Mouse (Mus musculus): ENCODE results near the gene Kdm2b. TPM values are rescaled to one million over a fixed set of nuclear protein-coding genes. Genes with fewer than 3 reads are reported as not detected.

Gene Kdm2b
- polyA plus RNA-seq, 1 experiment from 2014 or later: 62.5 TPM

GRCm38 (mm10) chr5:122927703-122928102 is 61.9 kb downstream of the Kdm2b start:
- Histone ChIP-seq H3K36me3 (ENCODE audit: insufficient read depth, low read length) (0 out of 2 replicates have a peak, but pooled peaks cover 6% of the 10 kb centered on the region), H3K4me1 (replicated peaks; ENCODE audit: insufficient read depth, low read length) (0 out of 2 replicates have a peak, but pooled peaks cover 4% of the 10 kb centered on the region), H3K27me3 (ENCODE audit: insufficient read depth, low read length) (no peaks in the 10 kb centered on the region), H3K4me2 (ENCODE audit: low read length) (no peak overlapping the region), H3K9ac (ENCODE audit: low read depth, low read length) (no peak overlapping the region), H3K27ac (no peak overlapping the region), H3K9me3 (replicated peaks; ENCODE audit: low read length) (no peaks in the 10 kb centered on the region), H3K4me3 (replicated peaks; ENCODE audit: low read depth, low read length) (no peak overlapping the region)
- 70% methylated on average over 6 of the region's 6 CpGs for WGBS
- ATAC-seq (replicated peaks; ENCODE audit: low FRiP score, low read depth) (0 out of 2 replicates have a peak, but pooled peaks have one; percentile 33), DNase-seq (ENCODE audit: low spot score) (no peak)
- no peak for TF ChIP-seq CTCF (IDR thresholded peaks at IDR 0.05; ENCODE audit: low read depth)

GRCm38 (mm10) chr5:122927092-122927491 is 62.5 kb downstream of the Kdm2b start:
- H3K27me3 ChIP-seq (ENCODE audit: insufficient read depth, low read length): no peaks in the 10 kb centered on the region
- WGBS: 86% methylated on average over 8 of the region's 8 CpGs
- H3K9me3 ChIP-seq (replicated peaks; ENCODE audit: low read length): no peaks in the 10 kb centered on the region
- TF ChIP-seq CTCF (IDR thresholded peaks at IDR 0.05; ENCODE audit: low read depth): no peak
- no peak overlapping the region for H3K4me2 ChIP-seq (ENCODE audit: low read length)
- 0 out of 2 replicates have a peak, but pooled peaks cover 4% of the 10 kb centered on the region for H3K4me1 ChIP-seq (replicated peaks; ENCODE audit: insufficient read depth, low read length)
- H3K4me3 ChIP-seq (replicated peaks; ENCODE audit: low read depth, low read length): no peak overlapping the region
- DNase-seq (ENCODE audit: low spot score) (no peak), ATAC-seq (replicated peaks; ENCODE audit: low FRiP score, low read depth) (no peak)
- 0 out of 2 replicates have a peak, but pooled peaks cover 2% of the 10 kb centered on the region for H3K36me3 ChIP-seq (ENCODE audit: insufficient read depth, low read length)
- H3K27ac ChIP-seq: no peak overlapping the region
- H3K9ac ChIP-seq (ENCODE audit: low read depth, low read length): no peak overlapping the region

GRCm38 (mm10) chr5:122926341-122926740 is 63.3 kb downstream of the Kdm2b start:
- ATAC-seq (replicated peaks; ENCODE audit: low FRiP score, low read depth): no peak
- DNase-seq (ENCODE audit: low spot score): no peak
- no peaks in the 10 kb centered on the region for H3K36me3 ChIP-seq (ENCODE audit: insufficient read depth, low read length)
- H3K9me3 ChIP-seq (replicated peaks; ENCODE audit: low read length): no peaks in the 10 kb centered on the region
- H3K27me3 ChIP-seq (ENCODE audit: insufficient read depth, low read length): no peaks in the 10 kb centered on the region
- no peak overlapping the region for H3K9ac ChIP-seq (ENCODE audit: low read depth, low read length)
- no peak for TF ChIP-seq CTCF (IDR thresholded peaks at IDR 0.05; ENCODE audit: low read depth)
- 0 out of 2 replicates have a peak, but pooled peaks cover 4% of the 10 kb centered on the region for H3K4me1 ChIP-seq (replicated peaks; ENCODE audit: insufficient read depth, low read length)
- no peak overlapping the region for H3K4me3 ChIP-seq (replicated peaks; ENCODE audit: low read depth, low read length)
- WGBS: 60% methylated on average over 3 of the region's 3 CpGs
- no peak overlapping the region for H3K4me2 ChIP-seq (ENCODE audit: low read length)
- no peak overlapping the region for H3K27ac ChIP-seq

GRCm38 (mm10) chr5:122925534-122925958 is 64.1 kb downstream of the Kdm2b start:
- no peak overlapping the region for H3K9ac ChIP-seq (ENCODE audit: low read depth, low read length)
- no peaks in the 10 kb centered on the region for H3K9me3 ChIP-seq (replicated peaks; ENCODE audit: low read length)
- H3K4me3 ChIP-seq (replicated peaks; ENCODE audit: low read depth, low read length): no peak overlapping the region
- TF ChIP-seq CTCF (IDR thresholded peaks at IDR 0.05; ENCODE audit: low read depth): peak; percentile 92
- H3K27me3 ChIP-seq (ENCODE audit: insufficient read depth, low read length): no peaks in the 10 kb centered on the region
- 20% methylated on average over 7 of the region's 7 CpGs for WGBS
- peak overlapping the region; percentile 38 for H3K4me2 ChIP-seq (ENCODE audit: low read length)
- no peaks in the 10 kb centered on the region for H3K36me3 ChIP-seq (ENCODE audit: insufficient read depth, low read length)
- ATAC-seq (replicated peaks; ENCODE audit: low FRiP score, low read depth): 0 out of 2 replicates have a peak, but pooled peaks have one; percentile 46
- H3K27ac ChIP-seq: no peak overlapping the region
- peak; percentile 91 for DNase-seq (ENCODE audit: low spot score)
- 0 out of 2 replicates have a peak, but pooled peaks cover 4% of the 10 kb centered on the region for H3K4me1 ChIP-seq (replicated peaks; ENCODE audit: insufficient read depth, low read length)

- DNase-seq (ENCODE audit: low spot score) (no peak), ATAC-seq (replicated peaks; ENCODE audit: low FRiP score, low read depth) (no peak)
- Histone ChIP-seq H3K4me3 (replicated peaks; ENCODE audit: low read depth, low read length) (no peak overlapping the region), H3K4me1 (replicated peaks; ENCODE audit: insufficient read depth, low read length) (0 out of 2 replicates have a peak, but pooled peaks cover 4% of the 10 kb centered on the region), H3K9me3 (replicated peaks; ENCODE audit: low read length) (no peaks in the 10 kb centered on the region), H3K4me2 (ENCODE audit: low read length) (no peak overlapping the region), H3K9ac (ENCODE audit: low read depth, low read length) (no peak overlapping the region), H3K27me3 (ENCODE audit: insufficient read depth, low read length) (no peaks in the 10 kb centered on the region), H3K27ac (no peak overlapping the region), H3K36me3 (ENCODE audit: insufficient read depth, low read length) (no peaks in the 10 kb centered on the region)
- no peak for TF ChIP-seq CTCF (IDR thresholded peaks at IDR 0.05; ENCODE audit: low read depth)
- WGBS: 84% methylated on average over 10 of the region's 10 CpGs
These were observed 65.7 kb downstream of the Kdm2b start for GRCm38 (mm10) chr5:122923871-122924465.

- H3K9ac ChIP-seq (ENCODE audit: low read depth, low read length): no peak overlapping the region
- H3K9me3 ChIP-seq (replicated peaks; ENCODE audit: low read length): no peaks in the 10 kb centered on the region
- ATAC-seq (replicated peaks; ENCODE audit: low FRiP score, low read depth): no peak
- no peak overlapping the region for H3K4me3 ChIP-seq (replicated peaks; ENCODE audit: low read depth, low read length)
- TF ChIP-seq CTCF (IDR thresholded peaks at IDR 0.05; ENCODE audit: low read depth): no peak
- H3K27ac ChIP-seq: no peak overlapping the region
- H3K4me1 ChIP-seq (replicated peaks; ENCODE audit: insufficient read depth, low read length): 0 out of 2 replicates have a peak, but pooled peaks cover 4% of the 10 kb centered on the region
- no peak overlapping the region for H3K4me2 ChIP-seq (ENCODE audit: low read length)
- H3K36me3 ChIP-seq (ENCODE audit: insufficient read depth, low read length): no peaks in the 10 kb centered on the region
- DNase-seq (ENCODE audit: low spot score): no peak
- H3K27me3 ChIP-seq (ENCODE audit: insufficient read depth, low read length): no peaks in the 10 kb centered on the region
- WGBS: 88% methylated on average over 8 of the region's 8 CpGs
These were observed 67.7 kb downstream of the Kdm2b start for GRCm38 (mm10) chr5:122921941-122922340.
